Mouse (Mus musculus): ENCODE measurements at regions not wholly inside any gene's neighbourhood (a gene's known extent, or its start where the extent isn't known, plus 50 kb on each side); places are given as distances from the start of the nearest gene placed in this dataset.

- Histone ChIP-seq H3K9ac (replicated peaks; ENCODE audit: low read depth) (no peak overlapping the region), H3K4me1 (ENCODE audit: insufficient read depth, low read depth, low read length) (no peaks in the 10 kb centered on the region), H3K9me3 (ENCODE audit: low read length) (no peaks in the 10 kb centered on the region), H3K36me3 (ENCODE audit: insufficient read depth, low read length) (no peaks in the 10 kb centered on the region), H3K27ac (ENCODE audit: low read length) (no peak overlapping the region), H3K4me3 (ENCODE audit: low read depth, low read length) (no peak overlapping the region), H3K27me3 (replicated peaks; ENCODE audit: insufficient read depth, low read length) (no peaks in the 10 kb centered on the region), H3K4me2 (replicated peaks; ENCODE audit: low read depth, low read length) (no peak overlapping the region)
- no peak for ATAC-seq
- no peak for DNase-seq (ENCODE audit: low spot score)
- no peak for TF ChIP-seq EP300 (IDR thresholded peaks at IDR 0.05)
- TF ChIP-seq CTCF (IDR thresholded peaks at IDR 0.05), result no peak
- 81% methylated on average over 3 of the region's 3 CpGs for WGBS
Measured at GRCm38 (mm10) chr2:178555692-178556340, 125.5 kb downstream of the Cdh26 start.

- Histone ChIP-seq H3K9me3 (ENCODE audit: low read length) (no peaks in the 10 kb centered on the region), H3K27me3 (replicated peaks; ENCODE audit: insufficient read depth, low read length) (no peaks in the 10 kb centered on the region), H3K4me3 (ENCODE audit: low read depth, low read length) (no peak overlapping the region), H3K9ac (replicated peaks; ENCODE audit: low read depth) (no peak overlapping the region), H3K4me1 (ENCODE audit: insufficient read depth, low read depth, low read length) (no peaks in the 10 kb centered on the region), H3K4me2 (replicated peaks; ENCODE audit: low read depth, low read length) (no peak overlapping the region), H3K36me3 (ENCODE audit: insufficient read depth, low read length) (no peaks in the 10 kb centered on the region), H3K27ac (ENCODE audit: low read length) (no peak overlapping the region)
- no peak for ATAC-seq
- TF ChIP-seq EP300 (IDR thresholded peaks at IDR 0.05) (no peak), CTCF (IDR thresholded peaks at IDR 0.05) (no peak)
- no peak for DNase-seq (ENCODE audit: low spot score)
- 35% methylated on average over 9 of the region's 9 CpGs for WGBS
Measured at GRCm38 (mm10) chr2:178557934-178558333, 127.6 kb downstream of the Cdh26 start.

GRCm38 (mm10) chr2:178563287-178563686 is 133.0 kb downstream of the Cdh26 start:
- no peak for DNase-seq (ENCODE audit: low spot score)
- no peak overlapping the region for H3K4me3 ChIP-seq (ENCODE audit: low read depth, low read length)
- H3K27me3 ChIP-seq (replicated peaks; ENCODE audit: insufficient read depth, low read length), result no peaks in the 10 kb centered on the region
- no peaks in the 10 kb centered on the region for H3K9me3 ChIP-seq (ENCODE audit: low read length)
- TF ChIP-seq EP300 (IDR thresholded peaks at IDR 0.05), result no peak
- no peak for TF ChIP-seq CTCF (IDR thresholded peaks at IDR 0.05)
- 73% methylated on average over 7 of the region's 7 CpGs for WGBS
- no peak overlapping the region for H3K27ac ChIP-seq (ENCODE audit: low read length)
- H3K9ac ChIP-seq (replicated peaks; ENCODE audit: low read depth), result no peak overlapping the region
- no peaks in the 10 kb centered on the region for H3K36me3 ChIP-seq (ENCODE audit: insufficient read depth, low read length)
- H3K4me1 ChIP-seq (ENCODE audit: insufficient read depth, low read depth, low read length), result no peaks in the 10 kb centered on the region
- ATAC-seq, result no peak
- H3K4me2 ChIP-seq (replicated peaks; ENCODE audit: low read depth, low read length), result no peak overlapping the region

GRCm38 (mm10) chr2:178565368-178565818 is 135.1 kb downstream of the Cdh26 start:
- Histone ChIP-seq H3K27ac (ENCODE audit: low read length) (no peak overlapping the region), H3K9me3 (ENCODE audit: low read length) (no peaks in the 10 kb centered on the region), H3K36me3 (ENCODE audit: insufficient read depth, low read length) (no peaks in the 10 kb centered on the region), H3K4me2 (replicated peaks; ENCODE audit: low read depth, low read length) (no peak overlapping the region), H3K27me3 (replicated peaks; ENCODE audit: insufficient read depth, low read length) (no peaks in the 10 kb centered on the region), H3K4me1 (ENCODE audit: insufficient read depth, low read depth, low read length) (no peaks in the 10 kb centered on the region), H3K4me3 (ENCODE audit: low read depth, low read length) (no peak overlapping the region), H3K9ac (replicated peaks; ENCODE audit: low read depth) (no peak overlapping the region)
- DNase-seq (ENCODE audit: low spot score) (peak; percentile 13), ATAC-seq (no peak)
- TF ChIP-seq CTCF (IDR thresholded peaks at IDR 0.05) (no peak), EP300 (IDR thresholded peaks at IDR 0.05) (no peak)
- WGBS, result 21% methylated on average over 8 of the region's 8 CpGs

DNA sequence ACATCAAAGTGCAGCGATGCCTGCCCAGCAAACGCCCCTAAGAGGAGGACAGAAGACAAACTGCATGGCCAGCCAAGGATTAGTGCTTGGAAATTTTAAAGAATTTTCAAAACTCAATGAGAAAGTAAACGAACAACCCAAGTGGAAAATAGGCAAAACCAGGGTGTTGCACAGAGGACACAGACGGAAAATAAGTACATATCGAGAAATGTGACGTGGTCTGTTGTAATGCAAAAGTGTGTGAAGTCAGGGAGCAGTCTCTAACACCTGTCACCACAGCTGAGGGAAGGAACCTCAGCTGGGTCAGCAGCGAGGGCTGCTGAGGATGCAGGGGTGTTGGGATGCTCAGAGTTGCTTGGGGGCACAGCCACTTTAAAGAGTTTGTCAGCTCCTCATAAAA is 137.2 kb downstream of the Cdh26 start:
- Histone ChIP-seq H3K4me2 (replicated peaks; ENCODE audit: low read depth, low read length) (no peak overlapping the region), H3K4me1 (ENCODE audit: insufficient read depth, low read depth, low read length) (no peaks in the 10 kb centered on the region), H3K9ac (replicated peaks; ENCODE audit: low read depth) (no peak overlapping the region), H3K9me3 (ENCODE audit: low read length) (no peaks in the 10 kb centered on the region), H3K27me3 (replicated peaks; ENCODE audit: insufficient read depth, low read length) (no peaks in the 10 kb centered on the region), H3K4me3 (ENCODE audit: low read depth, low read length) (no peak overlapping the region), H3K27ac (ENCODE audit: low read length) (no peak overlapping the region), H3K36me3 (ENCODE audit: insufficient read depth, low read length) (no peaks in the 10 kb centered on the region)
- WGBS, result 69% methylated on average over 7 of the region's 7 CpGs
- no peak for DNase-seq (ENCODE audit: low spot score)
- no peak for TF ChIP-seq CTCF (IDR thresholded peaks at IDR 0.05)
- ATAC-seq, result no peak

DNA sequence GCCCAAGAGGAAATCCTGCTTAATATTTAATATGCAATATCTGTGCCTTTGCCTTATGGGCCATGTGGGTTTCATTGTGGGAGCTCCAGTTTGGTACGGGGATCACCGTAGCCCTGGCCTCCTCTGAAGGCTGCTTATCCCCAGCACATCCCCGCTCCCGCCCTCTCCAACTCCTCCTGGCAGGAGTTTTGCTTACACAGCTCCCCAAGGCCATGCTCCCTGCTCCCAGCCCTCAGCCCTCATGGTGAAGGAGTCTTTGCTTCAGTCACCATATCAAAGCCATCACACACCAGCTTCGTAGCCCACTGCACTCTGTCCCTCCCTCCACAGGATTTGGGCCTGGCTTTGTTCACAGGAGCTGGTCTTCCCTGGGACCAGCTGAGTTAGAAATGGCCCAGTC is 142.0 kb downstream of the Cdh26 start:
- Histone ChIP-seq H3K9me3 (ENCODE audit: low read length) (no peaks in the 10 kb centered on the region), H3K4me3 (ENCODE audit: low read depth, low read length) (no peak overlapping the region), H3K27me3 (replicated peaks; ENCODE audit: insufficient read depth, low read length) (no peaks in the 10 kb centered on the region), H3K27ac (ENCODE audit: low read length) (no peak overlapping the region), H3K9ac (replicated peaks; ENCODE audit: low read depth) (no peak overlapping the region), H3K4me1 (ENCODE audit: insufficient read depth, low read depth, low read length) (no peaks in the 10 kb centered on the region), H3K4me2 (replicated peaks; ENCODE audit: low read depth, low read length) (no peak overlapping the region), H3K36me3 (ENCODE audit: insufficient read depth, low read length) (no peaks in the 10 kb centered on the region)
- 77% methylated on average over 5 of the region's 5 CpGs for WGBS
- TF ChIP-seq EP300 (IDR thresholded peaks at IDR 0.05), result no peak
- TF ChIP-seq CTCF (IDR thresholded peaks at IDR 0.05), result no peak
- ATAC-seq (no peak), DNase-seq (ENCODE audit: low spot score) (no peak)

- Histone ChIP-seq H3K27ac (ENCODE audit: low read length) (no peak overlapping the region), H3K27me3 (replicated peaks; ENCODE audit: insufficient read depth, low read length) (no peaks in the 10 kb centered on the region; the same call in 1 of the 2 replicates), H3K4me2 (replicated peaks; ENCODE audit: low read depth, low read length) (no peak overlapping the region), H3K36me3 (ENCODE audit: insufficient read depth, low read length) (no peaks in the 10 kb centered on the region), H3K4me1 (ENCODE audit: insufficient read depth, low read depth, low read length) (no peaks in the 10 kb centered on the region), H3K9ac (replicated peaks; ENCODE audit: low read depth) (no peak overlapping the region), H3K9me3 (ENCODE audit: low read length) (no peaks in the 10 kb centered on the region), H3K4me3 (ENCODE audit: low read depth, low read length) (no peak overlapping the region)
- WGBS, result 51% methylated on average over 4 of the region's 4 CpGs
- ATAC-seq (peak; percentile 25; the same call in 1 of the 2 replicates), DNase-seq (ENCODE audit: low spot score) (peak; percentile 79)
- TF ChIP-seq CTCF (IDR thresholded peaks at IDR 0.05), result peak; percentile 71
- no peak for TF ChIP-seq EP300 (IDR thresholded peaks at IDR 0.05)
Measured at GRCm38 (mm10) chr2:178574859-178575258, 144.5 kb downstream of the Cdh26 start.
